Mouse (Mus musculus): Measurements from ENCODE around the gene Zfp217.

DNA sequence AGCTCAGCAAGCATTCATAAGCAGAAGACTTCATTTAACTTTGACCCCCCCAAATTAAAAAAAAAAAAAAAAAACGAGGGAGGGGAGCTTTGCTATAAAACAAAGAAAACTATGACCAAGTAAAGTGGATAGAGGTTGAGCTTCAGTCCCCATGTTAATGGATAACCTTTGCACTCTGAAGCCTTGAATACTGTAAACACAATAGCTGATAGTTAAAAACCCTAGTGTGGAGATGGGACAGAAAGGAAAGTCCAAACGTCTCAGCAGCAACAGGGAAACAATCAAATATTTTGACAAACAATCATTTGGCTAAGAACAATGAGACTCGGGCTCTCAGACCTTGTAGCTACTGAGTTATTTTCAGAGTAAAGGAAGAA is 15.2 kb downstream of the Zfp217 start:
- no peak for TF ChIP-seq CTCF (IDR thresholded peaks at IDR 0.05; ENCODE audit: borderline replicate concordance, control insufficient read depth, extremely low read depth, insufficient read depth, low read length, poor library complexity)
- TF ChIP-seq POLR2A (IDR thresholded peaks at IDR 0.05; ENCODE audit: control insufficient read depth, extremely low read depth, insufficient read depth, low read length, poor library complexity) = no peak
